In the genomic region with DNA sequence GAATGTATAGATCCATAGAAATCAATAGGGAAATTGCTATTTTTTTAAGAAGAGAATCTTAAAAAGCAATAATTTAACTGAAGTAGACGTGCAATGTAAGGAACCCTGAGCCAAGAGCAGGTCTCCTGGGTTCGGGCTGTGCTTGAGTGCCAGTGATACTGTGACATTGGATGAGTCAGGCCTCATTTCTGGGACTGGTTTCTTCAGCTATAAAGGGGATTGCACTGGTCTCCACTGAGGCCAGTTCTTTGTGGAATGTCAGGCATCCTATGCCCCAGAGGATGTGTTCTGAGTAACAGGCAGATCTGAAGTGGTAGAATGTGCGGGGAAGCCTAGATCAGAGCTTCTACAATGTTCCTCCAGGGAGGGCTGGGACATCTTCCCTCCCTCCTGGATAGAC, we compare ENCODE assay signal across 37 mouse cellular contexts. TPM values are rescaled to one million over a fixed set of nuclear protein-coding genes. Genes with fewer than 3 reads are reported as not detected.
DNase-seq lines count a peak whose midpoint lies in the region; ATAC-seq and TF ChIP-seq lines count a peak whose summit lies in the region.
"Had no signal": no experiment of that assay in that cellular context is flagged by ENCODE, and none has a peak within 500 bp of the region (broad histone marks: within the 10 kb centered on the region; RNA-seq: fewer than 3 reads in every experiment).

No protein-coding gene starts in this region.

- no peaks in the 10 kb centered on the region for H3K27me3 ChIP-seq in hindbrain, postnatal 0 days (ENCODE audit: insufficient read depth, low read length)
- H3K27me3 ChIP-seq in hindbrain, embryonic 12.5 days = no peaks in the 10 kb centered on the region; the same call in 1 of the 2 replicates
- no peaks in the 10 kb centered on the region for H3K27me3 ChIP-seq in Patski
- H3K27me3 ChIP-seq in midbrain, embryonic 16.5 days (ENCODE audit: control insufficient read depth, insufficient read depth, low read depth, low read length) = no peaks in the 10 kb centered on the region

- 80% methylated on average over 3 of the region's 3 CpGs for WGBS in hindbrain, postnatal 0 days
- 82% methylated on average over 3 of the region's 3 CpGs for WGBS in hindbrain, embryonic 12.5 days
- WGBS in midbrain, embryonic 16.5 days = 74% methylated on average over 3 of the region's 3 CpGs

- POLR2A ChIA-PET in Patski (lab: Charles Lee) = interaction anchor here (0.7 to 6.0 kb wide), 2 partner anchors 13 to 37 kb away, joined by 3 to 49 read pairs; a partner anchor contains a TSS

- no peak for TF ChIP-seq CTCF in hindbrain, postnatal 0 days (IDR thresholded peaks at IDR 0.05; ENCODE audit: low read depth)
- TF ChIP-seq CTCF in Patski (IDR thresholded peaks at IDR 0.05) = no peak

- CTCF ChIA-PET in Patski (lab: Charles Lee) = interaction anchor here (0.8 to 4.2 kb wide), 5 partner anchors 10 to 148 kb away, joined by 3 to 19 read pairs (median 8); a partner anchor contains a TSS

- H3K4me2 ChIP-seq in hindbrain, postnatal 0 days (ENCODE audit: low read depth, low read length) = no peak overlapping the region
- no peak overlapping the region for H3K4me2 ChIP-seq in hindbrain, embryonic 12.5 days (replicated peaks)
- H3K4me2 ChIP-seq in midbrain, embryonic 16.5 days (ENCODE audit: low read length) = no peak overlapping the region
- H3K4me2 ChIP-seq: embryonic facial prominence, embryonic 15.5 days; heart, embryonic 12.5 days; intestine, embryonic 15.5 days; limb, embryonic 15.5 days; liver, embryonic 13.5 days had no signal

- no peak overlapping the region for H3K9ac ChIP-seq in hindbrain, postnatal 0 days (replicated peaks; ENCODE audit: low read length)
- no peak overlapping the region for H3K9ac ChIP-seq in hindbrain, embryonic 12.5 days
- no peak overlapping the region for H3K9ac ChIP-seq in midbrain, embryonic 16.5 days (ENCODE audit: low read depth, low read length)
- H3K9ac ChIP-seq: embryonic facial prominence, embryonic 15.5 days; heart, embryonic 12.5 days; intestine, embryonic 15.5 days; limb, embryonic 15.5 days; liver, embryonic 13.5 days had no signal

- DNase-seq in adrenal gland, postnatal 14 days = peak; percentile 24
- no peak for DNase-seq in adrenal gland, postnatal 10 days
- no peak for DNase-seq in hindbrain, postnatal 0 days (ENCODE audit: low spot score)
- DNase-seq in Patski (ENCODE audit: low read depth, low spot score) = peak; percentile 28
- DNase-seq in testis, postnatal 10 days (ENCODE audit: low spot score) = no peak
- DNase-seq in ovary, postnatal 10 days (ENCODE audit: low spot score) = no peak
- DNase-seq: adrenal gland, adult 8-10 months; cerebellum, adult 11-12 months; cerebellum, postnatal 14 days; gastrocnemius, postnatal 25 days; heart, adult 11 months; heart, postnatal 4 days; kidney, adult 8-10 months; layer of hippocampus, adult 9-11 months; liver, embryonic 13.5 days; lung, adult 18-20 months had no signal

- in situ Hi-C loops in Patski (cut with MboI; ENCODE audit: low pct_unique_long_range_greater_than_20kb) = no loop called here

- H3K36me3 ChIP-seq in hindbrain, postnatal 0 days (ENCODE audit: insufficient read depth, low read length) = no peaks in the 10 kb centered on the region
- no peaks in the 10 kb centered on the region for H3K36me3 ChIP-seq in hindbrain, embryonic 12.5 days
- no peaks in the 10 kb centered on the region for H3K36me3 ChIP-seq in midbrain, embryonic 16.5 days (ENCODE audit: control insufficient read depth, insufficient read depth, low read length)
- H3K36me3 ChIP-seq: embryonic facial prominence, embryonic 10.5 days; embryonic facial prominence, embryonic 15.5 days; heart, embryonic 12.5 days; intestine, embryonic 15.5 days; limb, embryonic 10.5 days; limb, embryonic 15.5 days; liver, embryonic 13.5 days had no signal

- no peak overlapping the region for H3K4me3 ChIP-seq in hindbrain, postnatal 0 days (ENCODE audit: low read length)
- no peak overlapping the region for H3K4me3 ChIP-seq in hindbrain, embryonic 12.5 days
- H3K4me3 ChIP-seq in midbrain, embryonic 16.5 days (ENCODE audit: low read depth, low read length) = no peak overlapping the region
- H3K4me3 ChIP-seq: embryonic facial prominence, embryonic 10.5 days; embryonic facial prominence, embryonic 15.5 days; heart, embryonic 12.5 days; intestine, embryonic 15.5 days; limb, embryonic 10.5 days; limb, embryonic 15.5 days; liver, embryonic 13.5 days had no signal

- no peaks in the 10 kb centered on the region for H3K9me3 ChIP-seq in hindbrain, postnatal 0 days (ENCODE audit: low read length)
- no peaks in the 10 kb centered on the region for H3K9me3 ChIP-seq in hindbrain, embryonic 12.5 days (replicated peaks)
- no peaks in the 10 kb centered on the region for H3K9me3 ChIP-seq in midbrain, embryonic 16.5 days (replicated peaks; ENCODE audit: control insufficient read depth, low read length, poor library complexity, severe bottlenecking)
- H3K9me3 ChIP-seq: embryonic facial prominence, embryonic 10.5 days; embryonic facial prominence, embryonic 15.5 days; heart, embryonic 12.5 days; intestine, embryonic 15.5 days; limb, embryonic 10.5 days; limb, embryonic 15.5 days; liver, embryonic 13.5 days had no signal

- 0 out of 2 replicates have a peak overlapping the region, but pooled peaks have one; percentile 26 for H3K27ac ChIP-seq in hindbrain, postnatal 0 days
- no peak overlapping the region for H3K27ac ChIP-seq in hindbrain, embryonic 12.5 days
- H3K27ac ChIP-seq in midbrain, embryonic 16.5 days (ENCODE audit: low read length) = peak overlapping the region; percentile 71; the same call in 1 of the 2 replicates
- H3K27ac ChIP-seq: embryonic facial prominence, embryonic 15.5 days; intestine, embryonic 15.5 days; kidney, postnatal 0 days; limb, embryonic 10.5 days; limb, embryonic 15.5 days; liver, embryonic 13.5 days; macrophage had no signal

- H3K4me1 ChIP-seq in hindbrain, postnatal 0 days (ENCODE audit: insufficient read depth, low read length) = peaks cover 23% of the 10 kb centered on the region
- peaks cover 63% of the 10 kb centered on the region for H3K4me1 ChIP-seq in hindbrain, embryonic 12.5 days
- H3K4me1 ChIP-seq in midbrain, embryonic 16.5 days (ENCODE audit: control insufficient read depth, insufficient read depth, low read length) = peaks cover 69% of the 10 kb centered on the region

- ATAC-seq in hindbrain, postnatal 0 days = no peak
- no peak for ATAC-seq in hindbrain, embryonic 12.5 days (ENCODE audit: low FRiP score)
- ATAC-seq in Patski = peak; percentile 72
- ATAC-seq in midbrain, embryonic 16.5 days = no peak
- ATAC-seq: forebrain, embryonic 14.5 days; hindbrain, embryonic 16.5 days; intestine, embryonic 15.5 days; lung, postnatal 0 days had no signal

RNA-seq across cellular contexts. Expression of a gene that starts 15.6 kb away (rescaled TPM):
- total RNA-seq in adrenal gland, postnatal 14 days (2021) = 0.11 and 0.15 TPM in 2 replicates
- under 1 TPM in 1 of 2 experiments, not detected in 1; 0.15 TPM for total RNA-seq in adrenal gland, postnatal 10 days (2021)
- total RNA-seq in hindbrain, postnatal 0 days (2014; rRNA removed) = 2.0 and 4.8 TPM in 2 replicates
- polyA plus RNA-seq in hindbrain, postnatal 0 days (2015; fragmentation: Nextera tagmentation; extraction: Ambion mirVana) = 0.50 and 0.70 TPM in 2 replicates
- polyA plus RNA-seq in hindbrain, embryonic 12.5 days (2016; fragmentation: Nextera tagmentation; extraction: Ambion mirVana) = 3.6 and 4.1 TPM in 2 replicates
- 3.4 TPM for polyA plus RNA-seq in Patski (2021)
- polyA plus RNA-seq in midbrain, embryonic 16.5 days (2015; fragmentation: Nextera tagmentation; extraction: Ambion mirVana) = 2.8 and 4.0 TPM in 2 replicates
- total RNA-seq: gastrocnemius, postnatal 25 days; heart, postnatal 4 days; megakaryocyte-erythroid progenitor cell, adult 5-6 weeks; MEL had no signal
- polyA plus RNA-seq: heart, embryonic 12.5 days; heart, postnatal 0 days; large intestine, adult 2 months; liver, embryonic 13.5 days; lung, postnatal 0 days; macrophage had no signal

RNA-seq across cellular contexts. Expression of a gene that starts 15.6 kb away (rescaled TPM):
- total RNA-seq in adrenal gland, postnatal 14 days (2021) = not detected in 2 replicates
- total RNA-seq in adrenal gland, postnatal 10 days (2021) = under 1 TPM; 0.27 to 0.36 TPM
- total RNA-seq in hindbrain, postnatal 0 days (2014; rRNA removed) = 10.9 and 16.6 TPM in 2 replicates
- polyA plus RNA-seq in hindbrain, postnatal 0 days (2015; fragmentation: Nextera tagmentation; extraction: Ambion mirVana) = 7.9 and 9.0 TPM in 2 replicates
- 10.8 and 12.7 TPM in 2 replicates for polyA plus RNA-seq in hindbrain, embryonic 12.5 days (2016; fragmentation: Nextera tagmentation; extraction: Ambion mirVana)
- polyA plus RNA-seq in Patski (2021) = 12.0 TPM
- 16.2 and 18.0 TPM in 2 replicates for polyA plus RNA-seq in midbrain, embryonic 16.5 days (2015; fragmentation: Nextera tagmentation; extraction: Ambion mirVana)
- total RNA-seq: gastrocnemius, postnatal 25 days; heart, postnatal 4 days; megakaryocyte-erythroid progenitor cell, adult 5-6 weeks; MEL had no signal
- polyA plus RNA-seq: heart, embryonic 12.5 days; heart, postnatal 0 days; liver, embryonic 13.5 days; lung, postnatal 0 days; macrophage had no signal

RNA-seq across cellular contexts. Expression of a gene that starts 22.7 kb away (rescaled TPM):
- not detected in 2 replicates for total RNA-seq in adrenal gland, postnatal 14 days (2021)
- not detected for total RNA-seq in adrenal gland, postnatal 10 days (2021)
- total RNA-seq in hindbrain, postnatal 0 days (2014; rRNA removed) = not detected in 2 replicates
- polyA plus RNA-seq in hindbrain, postnatal 0 days (2015; fragmentation: Nextera tagmentation; extraction: Ambion mirVana) = 0.28 TPM in 1 of 2 replicates, not detected in the other
- 0.49 TPM in 1 of 2 replicates, not detected in the other for polyA plus RNA-seq in hindbrain, embryonic 12.5 days (2016; fragmentation: Nextera tagmentation; extraction: Ambion mirVana)
- 0.22 TPM for polyA plus RNA-seq in Patski (2021)
- 0.28 and 0.63 TPM in 2 replicates for polyA plus RNA-seq in midbrain, embryonic 16.5 days (2015; fragmentation: Nextera tagmentation; extraction: Ambion mirVana)
- total RNA-seq: adrenal gland, adult 8-10 months; gastrocnemius, postnatal 25 days; heart, postnatal 4 days; left cerebral cortex, postnatal 10 days; megakaryocyte-erythroid progenitor cell, adult 5-6 weeks; MEL had no signal
- polyA plus RNA-seq: cortical plate, adult 2 months; embryonic facial prominence, embryonic 10.5 days; embryonic facial prominence, embryonic 15.5 days; forebrain, embryonic 14.5 days; heart, embryonic 12.5 days; heart, postnatal 0 days; hindbrain, embryonic 16.5 days; intestine, embryonic 15.5 days; kidney, postnatal 0 days; large intestine, adult 2 months; limb, embryonic 10.5 days; limb, embryonic 15.5 days; liver, embryonic 13.5 days; lung, postnatal 0 days; macrophage; neural tube, embryonic 11.5 days; stomach, embryonic 14.5 days had no signal

Comparison
In these comparisons a context has a peak if more than half of its experiments do, and no peak if none do; other contexts are left out.
1. DNase-seq: peak in adrenal gland, postnatal 14 days (single experiment) and Patski (single experiment); none in adrenal gland, postnatal 10 days (single experiment), hindbrain, postnatal 0 days (single experiment), testis, postnatal 10 days (single experiment) and ovary, postnatal 10 days (single experiment).